Mouse (Mus musculus): ENCODE results near the gene 2900026A02Rik. TPM values are rescaled to one million over a fixed set of nuclear protein-coding genes. Genes with fewer than 3 reads are reported as not detected.

The 2900026A02Rik gene
- total and polyA plus RNA-seq, 3 experiments, result 18.0 to 21.4 (median 19.2) TPM

DNA sequence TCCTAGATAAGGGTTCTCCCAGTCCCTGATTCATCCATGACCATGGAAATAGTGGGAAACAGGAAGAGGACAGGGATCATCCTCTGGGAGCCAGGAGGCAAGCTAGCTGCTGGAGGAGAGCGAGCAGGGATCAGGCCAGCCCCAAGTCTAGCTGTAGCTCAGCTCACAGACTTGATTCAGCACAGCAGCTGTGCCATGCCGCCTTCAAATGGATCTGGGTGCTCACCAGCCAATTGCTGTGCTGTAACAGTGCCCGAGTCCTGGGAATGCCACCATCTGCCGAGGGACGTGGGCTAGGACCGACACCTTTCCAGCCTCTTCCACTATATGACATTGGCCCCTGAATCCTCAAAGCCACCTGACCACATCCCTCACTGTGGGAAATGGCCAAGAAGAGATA, 25.1 kb downstream of the 2900026A02Rik start:
- intact Hi-C loops (cut with DNase I), result no loop called here
- TF ChIP-seq POLR2A (IDR thresholded peaks at IDR 0.05; ENCODE audit: insufficient read depth, low read depth, low read length) (no peak), EP300 (IDR thresholded peaks at IDR 0.05; ENCODE audit: insufficient read depth, low read depth, low read length) (no peak), CTCF (IDR thresholded peaks at IDR 0.05) (no peak)
- Histone ChIP-seq H3K4me1 (ENCODE audit: control insufficient read depth, insufficient read depth, low read length) (peaks cover 40% of the 10 kb centered on the region), H3K27ac (peak overlapping the region; percentile 82), H3K79me2 (replicated peaks; ENCODE audit: control insufficient read depth, insufficient read depth, low read length) (no peaks in the 10 kb centered on the region), H3K9ac (ENCODE audit: low read depth, low read length) (no peak overlapping the region), H3K4me3 (no peak overlapping the region), H3K27me3 (ENCODE audit: control insufficient read depth, insufficient read depth, low read length) (no peaks in the 10 kb centered on the region), H3K36me3 (ENCODE audit: control insufficient read depth, insufficient read depth, low read length) (peaks cover 4% of the 10 kb centered on the region; the same call in 1 of the 2 replicates)
- no peak for DNase-seq
- WGBS, result 87% methylated on average over 6 of the region's 6 CpGs

GRCm38 (mm10) chr5:113195451-113195850, 25.6 kb downstream of the 2900026A02Rik start:
- peaks cover 39% of the 10 kb centered on the region for H3K4me1 ChIP-seq (ENCODE audit: control insufficient read depth, insufficient read depth, low read length)
- no peak overlapping the region; the same call in 1 of the 2 replicates for H3K27ac ChIP-seq
- H3K4me3 ChIP-seq, result no peak overlapping the region
- H3K79me2 ChIP-seq (replicated peaks; ENCODE audit: control insufficient read depth, insufficient read depth, low read length), result no peaks in the 10 kb centered on the region
- H3K27me3 ChIP-seq (ENCODE audit: control insufficient read depth, insufficient read depth, low read length), result no peaks in the 10 kb centered on the region
- TF ChIP-seq POLR2A (IDR thresholded peaks at IDR 0.05; ENCODE audit: insufficient read depth, low read depth, low read length), result no peak
- no peak for TF ChIP-seq CTCF (IDR thresholded peaks at IDR 0.05)
- no peak for TF ChIP-seq EP300 (IDR thresholded peaks at IDR 0.05; ENCODE audit: insufficient read depth, low read depth, low read length)
- 57% methylated on average over 12 of the region's 12 CpGs for WGBS
- no peak for DNase-seq
- no peak overlapping the region for H3K9ac ChIP-seq (ENCODE audit: low read depth, low read length)
- intact Hi-C loops (cut with DNase I), result no loop called here
- H3K36me3 ChIP-seq (ENCODE audit: control insufficient read depth, insufficient read depth, low read length), result peaks cover 4% of the 10 kb centered on the region; the same call in 1 of the 2 replicates

DNA sequence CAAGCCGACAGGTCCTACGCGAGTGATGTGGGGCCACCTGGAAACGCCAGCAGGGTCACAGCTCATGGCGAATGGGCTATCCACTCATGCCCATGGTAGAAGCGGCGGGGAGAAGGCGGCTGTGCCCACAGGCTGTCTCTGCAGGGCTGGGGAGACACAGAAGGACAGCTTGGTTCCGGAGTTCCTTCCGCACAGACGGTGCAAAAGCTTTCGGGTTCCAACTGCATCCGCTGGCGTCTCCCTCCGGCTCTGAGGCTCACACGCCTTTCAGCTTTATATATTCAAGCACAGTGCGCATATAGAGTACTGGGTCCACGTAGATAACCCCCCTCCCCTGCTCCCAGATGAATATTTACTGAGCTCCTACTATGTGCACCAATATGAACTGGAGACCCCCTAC, 27.3 kb downstream of the 2900026A02Rik start:
- Histone ChIP-seq H3K79me2 (replicated peaks; ENCODE audit: control insufficient read depth, insufficient read depth, low read length) (no peaks in the 10 kb centered on the region; the same call in 1 of the 2 replicates), H3K36me3 (ENCODE audit: control insufficient read depth, insufficient read depth, low read length) (peaks cover 4% of the 10 kb centered on the region; the same call in 1 of the 2 replicates), H3K27me3 (ENCODE audit: control insufficient read depth, insufficient read depth, low read length) (no peaks in the 10 kb centered on the region), H3K9ac (ENCODE audit: low read depth, low read length) (peak overlapping the region; percentile 43), H3K4me1 (ENCODE audit: control insufficient read depth, insufficient read depth, low read length) (peaks cover 28% of the 10 kb centered on the region), H3K27ac (peak overlapping the region; percentile 26; the same call in 1 of the 2 replicates), H3K4me3 (no peak overlapping the region)
- intact Hi-C loops (cut with DNase I), result loop anchor here (5.0 kb wide), 1 partner anchor 1729 kb away; the partner anchor contains the start of gene Oasl1
- 84% methylated on average over 18 of the region's 18 CpGs for WGBS
- DNase-seq, result no peak
- TF ChIP-seq POLR2A (IDR thresholded peaks at IDR 0.05; ENCODE audit: insufficient read depth, low read depth, low read length), result no peak
- no peak for TF ChIP-seq EP300 (IDR thresholded peaks at IDR 0.05; ENCODE audit: insufficient read depth, low read depth, low read length)
- TF ChIP-seq CTCF (IDR thresholded peaks at IDR 0.05), result no peak

DNA sequence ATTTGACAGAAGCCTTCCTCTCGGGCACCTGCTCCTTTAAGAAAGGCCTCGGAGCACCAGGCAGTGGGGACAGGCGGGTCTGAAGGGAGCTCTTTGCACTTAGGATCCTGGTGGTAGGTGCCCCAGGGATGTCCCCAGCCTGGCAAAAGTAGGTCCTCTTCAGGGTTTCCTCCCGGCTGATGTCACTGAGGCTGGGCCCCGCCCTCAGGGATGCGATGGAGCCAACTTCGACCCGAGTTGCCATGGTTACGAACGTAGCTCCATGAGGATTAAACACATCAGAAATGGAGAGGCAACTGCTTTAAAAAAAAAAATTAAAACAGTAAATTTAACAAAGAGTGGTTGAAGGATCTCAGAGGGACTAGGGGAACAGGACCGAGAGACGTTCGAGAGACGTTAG, 29.1 kb downstream of the 2900026A02Rik start:
- WGBS, result 78% methylated on average over 14 of the region's 14 CpGs
- Histone ChIP-seq H3K9ac (ENCODE audit: low read depth, low read length) (no peak overlapping the region), H3K27me3 (ENCODE audit: control insufficient read depth, insufficient read depth, low read length) (no peaks in the 10 kb centered on the region), H3K79me2 (replicated peaks; ENCODE audit: control insufficient read depth, insufficient read depth, low read length) (no peaks in the 10 kb centered on the region; the same call in 1 of the 2 replicates), H3K27ac (no peak overlapping the region), H3K4me1 (ENCODE audit: control insufficient read depth, insufficient read depth, low read length) (peaks cover 16% of the 10 kb centered on the region), H3K36me3 (ENCODE audit: control insufficient read depth, insufficient read depth, low read length) (no peaks in the 10 kb centered on the region), H3K4me3 (no peak overlapping the region)
- TF ChIP-seq EP300 (IDR thresholded peaks at IDR 0.05; ENCODE audit: insufficient read depth, low read depth, low read length), result no peak
- TF ChIP-seq CTCF (IDR thresholded peaks at IDR 0.05), result no peak
- TF ChIP-seq POLR2A (IDR thresholded peaks at IDR 0.05; ENCODE audit: insufficient read depth, low read depth, low read length), result no peak
- no peak for DNase-seq
- intact Hi-C loops (cut with DNase I), result loop anchor here (5.0 kb wide), 1 partner anchor 1730 kb away; the partner anchor contains the start of gene Oasl1

GRCm38 (mm10) chr5:113190558-113190957, 30.5 kb downstream of the 2900026A02Rik start:
- intact Hi-C loops (cut with DNase I), result loop anchor here (5.0 kb wide), 1 partner anchor 1732 kb away; the partner anchor contains the start of gene Oasl1
- Histone ChIP-seq H3K4me3 (no peak overlapping the region), H3K27me3 (ENCODE audit: control insufficient read depth, insufficient read depth, low read length) (no peaks in the 10 kb centered on the region), H3K27ac (peak overlapping the region; percentile 38), H3K9ac (ENCODE audit: low read depth, low read length) (no peak overlapping the region), H3K79me2 (replicated peaks; ENCODE audit: control insufficient read depth, insufficient read depth, low read length) (no peaks in the 10 kb centered on the region; the same call in 1 of the 2 replicates), H3K4me1 (ENCODE audit: control insufficient read depth, insufficient read depth, low read length) (peaks cover 5% of the 10 kb centered on the region), H3K36me3 (ENCODE audit: control insufficient read depth, insufficient read depth, low read length) (no peaks in the 10 kb centered on the region)
- WGBS, result 42% methylated on average over 14 of the region's 14 CpGs
- no peak for DNase-seq
- TF ChIP-seq EP300 (IDR thresholded peaks at IDR 0.05; ENCODE audit: insufficient read depth, low read depth, low read length) (no peak), CTCF (IDR thresholded peaks at IDR 0.05) (no peak), POLR2A (IDR thresholded peaks at IDR 0.05; ENCODE audit: insufficient read depth, low read depth, low read length) (no peak)

DNA sequence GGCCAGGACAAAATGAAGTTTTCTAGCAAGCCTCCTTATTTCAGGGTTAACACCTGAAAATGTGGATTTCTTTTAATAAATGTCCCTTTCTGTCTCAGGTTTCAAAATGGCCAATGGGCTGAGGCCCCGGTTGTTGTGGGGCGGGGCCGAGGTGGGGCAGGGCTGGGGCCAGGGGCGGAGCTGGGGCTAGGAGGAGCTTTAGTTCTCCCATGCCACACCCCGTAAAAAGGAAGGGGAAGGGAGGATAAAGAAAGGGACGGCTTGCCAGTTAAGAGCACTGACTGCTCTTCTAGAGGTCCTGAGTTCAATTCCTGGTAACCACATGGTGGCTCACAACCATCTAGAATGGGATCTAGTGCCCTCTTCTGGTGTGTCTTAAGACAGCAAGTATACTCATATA, 39.6 kb downstream of the 2900026A02Rik start:
- Histone ChIP-seq H3K27ac (peak overlapping the region; percentile 91), H3K79me2 (replicated peaks; ENCODE audit: control insufficient read depth, insufficient read depth, low read length) (no peaks in the 10 kb centered on the region), H3K4me1 (ENCODE audit: control insufficient read depth, insufficient read depth, low read length) (peaks cover 5% of the 10 kb centered on the region), H3K4me3 (no peak overlapping the region), H3K36me3 (ENCODE audit: control insufficient read depth, insufficient read depth, low read length) (no peaks in the 10 kb centered on the region), H3K27me3 (ENCODE audit: control insufficient read depth, insufficient read depth, low read length) (no peaks in the 10 kb centered on the region), H3K9ac (ENCODE audit: low read depth, low read length) (no peak overlapping the region)
- no peak for DNase-seq
- TF ChIP-seq CTCF (IDR thresholded peaks at IDR 0.05) (peak; percentile 40), EP300 (IDR thresholded peaks at IDR 0.05; ENCODE audit: insufficient read depth, low read depth, low read length) (no peak), POLR2A (IDR thresholded peaks at IDR 0.05; ENCODE audit: insufficient read depth, low read depth, low read length) (no peak)
- intact Hi-C loops (cut with DNase I), result no loop called here
- 29% methylated on average over 6 of the region's 6 CpGs for WGBS

Data from heart, adult 2 months (tissue).